Mouse (Mus musculus) hindbrain, postnatal 0 days (tissue): ENCODE measurements around the gene Cabcoco1. TPM values are rescaled to one million over a fixed set of nuclear protein-coding genes. Genes with fewer than 3 reads are reported as not detected.

Source experiments
- ATAC-seq: fragments of 200-750 bp; cut with Nextera tagmentation; 2 replicates; pipeline ENCODE4 v1.8.0; 2017; ENCODE audit warnings: mild to moderate bottlenecking, moderate TSS enrichment, moderate library complexity
- DNase-seq: peaks from one replicate; pipeline ENCODE4 v3.0.0-alpha.2; 2015; ENCODE audit warnings: low spot score
- H3K27ac ChIP-seq: fragments of 300-500 bp; sonication (generic); 2 replicates; pipeline ENCODE4 v1.5.1; 2014; ENCODE audit warnings: mild to moderate bottlenecking
- H3K27me3 ChIP-seq: fragments of 300-500 bp; sonication (generic); 2 replicates; pipeline ENCODE4 v1.6.1; 2014; ENCODE audit warnings: low read length, mixed read lengths; ENCODE audit not compliant: insufficient read depth
- H3K36me3 ChIP-seq: fragments of 300-500 bp; sonication (generic); 2 replicates; pipeline ENCODE4 v1.6.1; 2014; ENCODE audit warnings: low read length, mixed read lengths; ENCODE audit not compliant: insufficient read depth
- H3K4me1 ChIP-seq: fragments of 300-500 bp; sonication (generic); 2 replicates; pipeline ENCODE4 v1.6.1; 2014; ENCODE audit warnings: antibody characterized with exemption, low read length, mixed read lengths; ENCODE audit not compliant: insufficient read depth
- H3K4me2 ChIP-seq: fragments of 300-500 bp; sonication (generic); 2 replicates; pipeline ENCODE4 v1.6.1; 2014; ENCODE audit warnings: low read depth, mild to moderate bottlenecking, low read length, moderate library complexity, mixed read lengths
- H3K4me3 ChIP-seq: fragments of 300-500 bp; sonication (generic); 2 replicates; pipeline ENCODE4 v1.5.1; 2014; ENCODE audit warnings: low read length
- H3K9ac ChIP-seq: fragments of 300-500 bp; sonication (generic); replicated peaks from 2 replicates; pipeline ENCODE4 v1.6.1; 2014; ENCODE audit warnings: mild to moderate bottlenecking, low read length, moderate library complexity, mixed read lengths
- H3K9me3 ChIP-seq: fragments of 300-500 bp; sonication (generic); 2 replicates; pipeline ENCODE4 v1.6.1; 2016; ENCODE audit warnings: low read length, mixed read lengths
- CTCF ChIP-seq: IDR thresholded peaks from 2 replicates; pipeline ENCODE4 v1.5.1; 2016; ENCODE audit warnings: antibody characterized with exemption, control low read depth, low read depth
- WGBS: fragments of 180-500 bp; shearing (Covaris S2); extraction: QIAGEN DNeasy Blood & Tissue Kit; methylation state at CpG from one replicate; pipeline ENCODE4 v1.1.7; 2014; 5-methylcytosine and 5-hydroxymethylcytosine counted together
- polyA plus RNA-seq: library from polyadenylated mRNA; unstranded; fragments of >200 nt; fragmentation: Nextera tagmentation; extraction: Ambion mirVana; gene quantifications from 2 replicates; pipeline ENCODE4 v1.2.1, GENCODE M21; 2015
- total RNA-seq: library from RNA; depleted of rRNA; stranded (reverse); fragments of >200 nt; gene quantifications from 2 replicates; pipeline ENCODE4 v1.2.3, GENCODE M21; 2014; rRNA removed

The Cabcoco1 gene
- total and polyA plus RNA-seq, 2 experiments from 2014 or later, result 0.94 to 6.4 TPM

DNA sequence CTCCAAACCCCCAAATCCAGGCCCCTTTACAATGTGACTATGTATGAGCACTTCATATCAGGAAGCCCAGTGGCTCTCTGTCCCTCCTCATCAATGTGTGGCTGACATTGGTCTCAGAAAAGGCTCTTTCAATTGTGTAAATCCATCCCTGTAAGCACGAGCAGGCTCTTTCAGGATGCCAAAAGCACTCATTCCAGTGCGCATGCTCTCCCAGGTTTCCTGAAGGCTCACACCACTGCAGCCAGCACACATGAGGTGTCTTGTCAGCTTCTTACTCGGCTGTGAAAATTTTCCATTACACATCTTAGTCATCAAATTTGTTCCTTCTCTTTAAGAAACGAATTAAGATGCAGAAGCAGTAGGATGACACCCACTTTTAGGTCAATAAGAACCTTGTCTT lies 152.9 kb downstream of the Cabcoco1 start:
- Histone ChIP-seq H3K27ac (no peak overlapping the region), H3K9me3 (no peaks in the 10 kb centered on the region), H3K9ac (no peak overlapping the region), H3K4me3 (no peak overlapping the region), H3K4me1 (no peaks in the 10 kb centered on the region), H3K36me3 (no peaks in the 10 kb centered on the region), H3K4me2 (no peak overlapping the region), H3K27me3 (no peaks in the 10 kb centered on the region)
- WGBS, result 74% methylated on average over 4 of the region's 4 CpGs
- ATAC-seq (no peak), DNase-seq (no peak)
- TF ChIP-seq CTCF, result no peak

DNA sequence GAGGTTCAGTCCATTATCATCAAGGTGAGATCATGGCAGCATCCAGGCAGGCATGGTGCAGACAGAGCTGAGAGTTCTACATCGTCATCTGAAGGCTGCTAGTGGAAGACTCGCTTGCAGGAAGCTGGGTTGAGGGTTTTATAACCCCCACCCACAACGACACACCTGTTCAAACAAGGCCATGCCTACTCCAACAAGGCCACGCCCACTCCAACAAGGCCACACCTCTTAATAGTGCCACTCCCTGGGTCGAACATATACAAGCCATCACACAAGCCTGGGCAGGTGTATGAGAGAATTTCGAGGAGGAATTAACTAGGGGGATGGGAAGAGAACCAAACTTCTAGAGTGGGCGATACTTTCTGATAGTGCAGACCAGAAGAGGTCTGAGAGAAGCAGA lies 153.6 kb downstream of the Cabcoco1 start:
- no peak for TF ChIP-seq CTCF
- H3K4me3 ChIP-seq, result no peak overlapping the region
- H3K27ac ChIP-seq, result no peak overlapping the region
- WGBS, result 85% methylated on average over 7 of the region's 7 CpGs
- no peaks in the 10 kb centered on the region for H3K9me3 ChIP-seq
- no peak overlapping the region for H3K4me2 ChIP-seq
- H3K36me3 ChIP-seq, result no peaks in the 10 kb centered on the region
- H3K27me3 ChIP-seq, result no peaks in the 10 kb centered on the region
- no peaks in the 10 kb centered on the region for H3K4me1 ChIP-seq
- no peak for ATAC-seq
- no peak overlapping the region for H3K9ac ChIP-seq
- no peak for DNase-seq

Other genes starting within 250 kb of the Cabcoco1 start
- 6.6 and 6.8 TPM in 2 replicates for gene Tmem26, start 181.8 kb upstream of the Cabcoco1 start, total RNA-seq
- 4.7 and 5.0 TPM in 2 replicates for gene Tmem26, start 181.8 kb upstream of the Cabcoco1 start, polyA plus RNA-seq